Mouse (Mus musculus) regulatory T cell (primary cell): ENCODE results near the gene Ccdc9b.

ENCODE experiments used
- in situ Hi-C: fragments of 300-600 bp; cut with MboI, MseI; formaldehyde crosslinking; loops from one replicate; pipeline ENCODE4 v1.15.1; 2025; ENCODE audit warnings: high pct_unique_total_duplicates

Ccdc9b gene

DNA sequence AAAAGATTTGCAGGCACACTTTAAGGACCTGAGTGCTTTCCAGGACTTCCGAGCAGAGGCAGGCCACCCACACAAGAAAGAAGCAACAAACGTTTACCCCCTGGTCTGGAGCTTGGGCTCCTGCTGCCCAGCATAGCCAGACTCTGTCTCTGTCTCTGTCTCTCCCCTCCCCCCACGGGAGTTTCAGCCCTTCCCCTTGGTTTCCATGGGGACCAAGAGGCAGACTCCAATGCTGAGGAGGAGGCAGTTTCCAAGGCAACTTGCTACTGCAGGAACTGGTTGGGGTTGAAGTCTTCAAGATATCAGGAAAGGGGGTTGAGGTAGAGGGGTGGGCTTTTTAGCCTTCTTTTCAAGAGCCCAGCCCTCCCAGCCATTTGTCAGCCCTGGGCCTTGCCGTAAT, 48.2 kb downstream of the Ccdc9b start:
- in situ Hi-C loops, result no loop called here

GRCm38 (mm10) chr2:118713631-118714030, 48.8 kb downstream of the Ccdc9b start:
- in situ Hi-C loops, result no loop called here

GRCm38 (mm10) chr2:118711038-118711494, 51.4 kb downstream of the Ccdc9b start:
- in situ Hi-C loops, result no loop called here

DNA sequence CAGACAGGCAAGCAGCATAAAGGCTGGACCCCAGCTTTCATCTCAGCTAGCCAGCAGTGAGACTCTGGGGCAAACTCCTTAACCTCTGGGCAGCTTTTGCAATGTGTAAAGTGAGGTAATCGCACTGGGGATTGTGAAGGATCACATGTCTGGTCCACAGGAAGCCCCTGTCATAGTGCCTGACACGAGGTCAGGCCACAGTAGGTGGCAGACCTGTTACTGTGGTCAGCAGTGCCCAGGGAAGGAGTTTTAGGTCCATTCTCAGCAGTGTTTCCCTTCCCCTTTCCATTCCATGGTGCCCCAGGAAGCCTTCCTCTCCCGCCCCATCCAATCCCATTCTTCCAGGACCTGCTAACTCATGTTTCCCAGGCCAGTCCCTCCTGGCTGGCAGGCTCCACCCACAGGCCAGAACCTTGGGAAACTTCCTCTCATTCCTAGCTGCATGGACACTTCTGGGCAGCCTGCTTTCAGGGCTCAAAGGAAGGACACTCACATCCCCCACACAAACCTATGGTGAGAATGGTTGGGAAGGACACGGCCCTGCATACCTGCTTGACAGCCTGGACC, 52.7 kb downstream of the Ccdc9b start:
- in situ Hi-C loops, result no loop called here

DNA sequence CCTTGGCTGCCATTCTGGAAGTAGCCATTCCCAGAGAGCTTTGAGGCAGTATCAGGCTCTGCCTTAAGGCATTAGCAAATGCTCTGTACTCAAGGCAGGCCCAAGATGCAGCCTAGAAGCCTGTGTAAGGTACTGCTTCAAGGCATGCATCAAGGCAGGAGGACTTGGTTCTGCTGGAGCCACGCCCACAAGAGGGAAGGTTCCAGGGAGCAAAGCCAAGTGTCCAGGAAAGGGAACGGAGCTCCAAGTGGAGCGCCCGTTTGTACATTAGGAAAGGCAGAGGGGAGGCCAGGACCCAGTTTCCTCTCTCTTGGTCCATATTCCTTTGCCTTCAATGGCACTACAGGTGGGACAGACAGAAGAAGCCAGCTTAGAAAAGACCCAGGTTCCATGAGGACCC, 54.0 kb downstream of the Ccdc9b start:
- in situ Hi-C loops, result no loop called here

GRCm38 (mm10) chr2:118706436-118706835, 56.0 kb downstream of the Ccdc9b start:
- in situ Hi-C loops, result no loop called here
